Mouse (Mus musculus) E14TG2a.4 (cell line): ENCODE measurements at regions not wholly inside any gene's neighbourhood (a gene's known extent, or its start where the extent isn't known, plus 50 kb on each side); places are given as distances from the start of the nearest gene placed in this dataset.

Source experiments
- H3K27me3 ChIP-seq: 2 replicates; pipeline ENCODE4 v1.6.1; 2014; ENCODE audit warnings: low read length, control low read depth; ENCODE audit not compliant: insufficient read depth
- H3K36me3 ChIP-seq: 2 replicates; pipeline ENCODE4 v1.6.1; 2014; ENCODE audit warnings: low read length, control low read depth; ENCODE audit not compliant: insufficient read depth
- H3K4me1 ChIP-seq: replicated peaks from 2 replicates; pipeline ENCODE4 v1.6.1; 2014; ENCODE audit warnings: low read depth, low read length, control low read depth
- H3K4me3 ChIP-seq: replicated peaks from 2 replicates; pipeline ENCODE4 v1.5.1; 2014; ENCODE audit warnings: mild to moderate bottlenecking, low read length
- H3K9me3 ChIP-seq: 2 replicates; pipeline ENCODE4 v1.6.1; 2014; ENCODE audit warnings: low read length, control low read depth
- CTCF ChIP-seq: conservative IDR thresholded peaks from 2 replicates; pipeline ENCODE4 v1.5.1; 2014; ENCODE audit warnings: low read length
- NANOG ChIP-seq: IDR thresholded peaks from 2 replicates; pipeline ENCODE4 v1.6.1; 2014; ENCODE audit warnings: borderline replicate concordance, low read length, mixed read lengths
- POU5F1 ChIP-seq: IDR thresholded peaks from 2 replicates; pipeline ENCODE4 v1.6.1; 2014; ENCODE audit warnings: low read length, borderline replicate concordance

GRCm38 (mm10) chr14:58939086-58939485, 203.6 kb downstream of the 1700129C05Rik start:
- no peaks in the 10 kb centered on the region for H3K36me3 ChIP-seq
- H3K9me3 ChIP-seq: no peaks in the 10 kb centered on the region
- TF ChIP-seq POU5F1: no peak
- no peak for TF ChIP-seq NANOG
- no peak for TF ChIP-seq CTCF
- H3K4me1 ChIP-seq: peaks cover 18% of the 10 kb centered on the region
- H3K27me3 ChIP-seq: peaks cover 4% of the 10 kb centered on the region
- H3K4me3 ChIP-seq: no peak overlapping the region

GRCm38 (mm10) chr14:58938601-58938970, 204.1 kb downstream of the 1700129C05Rik start:
- Histone ChIP-seq H3K27me3 (peaks cover 4% of the 10 kb centered on the region), H3K4me3 (no peak overlapping the region), H3K4me1 (peaks cover 18% of the 10 kb centered on the region), H3K36me3 (no peaks in the 10 kb centered on the region), H3K9me3 (no peaks in the 10 kb centered on the region)
- TF ChIP-seq NANOG: no peak
- no peak for TF ChIP-seq CTCF

- Histone ChIP-seq H3K9me3 (no peaks in the 10 kb centered on the region), H3K4me3 (no peak overlapping the region), H3K4me1 (peaks cover 18% of the 10 kb centered on the region), H3K36me3 (no peaks in the 10 kb centered on the region), H3K27me3 (peaks cover 4% of the 10 kb centered on the region)
- peak; percentile 67 for TF ChIP-seq CTCF
- no peak for TF ChIP-seq NANOG
Observed at GRCm38 (mm10) chr14:58937791-58938600, 204.7 kb downstream of the 1700129C05Rik start.

GRCm38 (mm10) chr14:58937331-58937730, 205.4 kb downstream of the 1700129C05Rik start:
- Histone ChIP-seq H3K27me3 (peaks cover 4% of the 10 kb centered on the region), H3K4me1 (peaks cover 18% of the 10 kb centered on the region), H3K36me3 (no peaks in the 10 kb centered on the region), H3K9me3 (0 out of 2 replicates have a peak, but pooled peaks cover 3% of the 10 kb centered on the region), H3K4me3 (no peak overlapping the region)
- no peak for TF ChIP-seq CTCF
- no peak for TF ChIP-seq NANOG
- no peak for TF ChIP-seq POU5F1

GRCm38 (mm10) chr14:58936131-58936530, 206.6 kb downstream of the 1700129C05Rik start:
- peaks cover 18% of the 10 kb centered on the region for H3K4me1 ChIP-seq

GRCm38 (mm10) chr14:58917853-58918252, 224.8 kb downstream of the 1700129C05Rik start:
- no peak overlapping the region for H3K4me3 ChIP-seq

More at GRCm38 (mm10) chr14:58936131-58936530, 206.6 kb downstream of the 1700129C05Rik start:
- Histone ChIP-seq H3K36me3 (no peaks in the 10 kb centered on the region), H3K27me3 (peaks cover 4% of the 10 kb centered on the region), H3K9me3 (0 out of 2 replicates have a peak, but pooled peaks cover 8% of the 10 kb centered on the region), H3K4me3 (no peak overlapping the region)
- TF ChIP-seq POU5F1 (no peak), CTCF (no peak), NANOG (no peak)

GRCm38 (mm10) chr14:58917228-58917627, 225.5 kb downstream of the 1700129C05Rik start:
- no peaks in the 10 kb centered on the region for H3K27me3 ChIP-seq
- H3K4me3 ChIP-seq: no peak overlapping the region

More at GRCm38 (mm10) chr14:58917853-58918252, 224.8 kb downstream of the 1700129C05Rik start:
- no peaks in the 10 kb centered on the region for H3K4me1 ChIP-seq
- TF ChIP-seq POU5F1 (no peak), CTCF (no peak), NANOG (no peak)
- no peaks in the 10 kb centered on the region for H3K27me3 ChIP-seq
- 0 out of 2 replicates have a peak, but pooled peaks cover 3% of the 10 kb centered on the region for H3K9me3 ChIP-seq
- no peaks in the 10 kb centered on the region for H3K36me3 ChIP-seq

GRCm38 (mm10) chr14:58914937-58915336, 227.8 kb downstream of the 1700129C05Rik start:
- no peaks in the 10 kb centered on the region for H3K27me3 ChIP-seq
- no peak overlapping the region for H3K4me3 ChIP-seq
- no peaks in the 10 kb centered on the region for H3K4me1 ChIP-seq
- peak; percentile 21 for TF ChIP-seq CTCF
- TF ChIP-seq POU5F1: no peak
- H3K36me3 ChIP-seq: no peaks in the 10 kb centered on the region
- 0 out of 2 replicates have a peak, but pooled peaks cover under 1% of the 10 kb centered on the region for H3K9me3 ChIP-seq

More at GRCm38 (mm10) chr14:58917228-58917627, 225.5 kb downstream of the 1700129C05Rik start:
- no peak for TF ChIP-seq POU5F1
- no peak for TF ChIP-seq NANOG
- no peak for TF ChIP-seq CTCF
- Histone ChIP-seq H3K9me3 (0 out of 2 replicates have a peak, but pooled peaks cover 3% of the 10 kb centered on the region), H3K36me3 (no peaks in the 10 kb centered on the region), H3K4me1 (no peaks in the 10 kb centered on the region)

- H3K4me1 ChIP-seq: no peaks in the 10 kb centered on the region
- H3K36me3 ChIP-seq: no peaks in the 10 kb centered on the region
- H3K9me3 ChIP-seq: no peaks in the 10 kb centered on the region
- H3K27me3 ChIP-seq: no peaks in the 10 kb centered on the region
- TF ChIP-seq CTCF (no peak), NANOG (no peak), POU5F1 (no peak)
- no peak overlapping the region for H3K4me3 ChIP-seq
Observed at GRCm38 (mm10) chr14:58910846-58911245, 231.8 kb downstream of the 1700129C05Rik start.
